Mouse (Mus musculus) midbrain, postnatal 0 days (tissue): Measurements from ENCODE around the gene Hjurp. TPM values are rescaled to one million over a fixed set of nuclear protein-coding genes. Genes with fewer than 3 reads are reported as not detected.
"Not testable (repeated sequence)": the region's sequence is repeated elsewhere in the genome, so short reads cannot be mapped to it uniquely, and the experiment has no call there.

Source experiments
- ATAC-seq: fragments of 200-750 bp; cut with Nextera tagmentation; 2 replicates; pipeline ENCODE4 v1.8.0; 2017; ENCODE audit warnings: moderate number of reproducible peaks, mild to moderate bottlenecking, moderate TSS enrichment, moderate library complexity; ENCODE audit not compliant: low FRiP score
- DNase-seq: peaks from one replicate; pipeline ENCODE4 v3.0.0-alpha.2; 2015; ENCODE audit warnings: low spot score
- H3K27ac ChIP-seq: fragments of 300-500 bp; sonication (generic); 2 replicates; pipeline ENCODE4 v1.5.1; 2014; ENCODE audit warnings: low read depth, mild to moderate bottlenecking, low read length, mixed read lengths
- H3K27me3 ChIP-seq: fragments of 300-500 bp; sonication (generic); 2 replicates; pipeline ENCODE4 v1.6.1; 2014; ENCODE audit warnings: low read length, control low read depth, mixed read lengths; ENCODE audit not compliant: insufficient read depth
- H3K36me3 ChIP-seq: fragments of 300-500 bp; sonication (generic); 2 replicates; pipeline ENCODE4 v1.6.1; 2014; ENCODE audit warnings: low read length, control low read depth, mixed read lengths; ENCODE audit not compliant: insufficient read depth
- H3K4me1 ChIP-seq: fragments of 300-500 bp; sonication (generic); 2 replicates; pipeline ENCODE4 v1.6.1; 2014; ENCODE audit warnings: mild to moderate bottlenecking, control low read depth, antibody characterized with exemption, low read length, mixed read lengths; ENCODE audit not compliant: insufficient read depth
- H3K4me2 ChIP-seq: fragments of 300-500 bp; sonication (generic); 2 replicates; pipeline ENCODE4 v1.6.1; 2014; ENCODE audit warnings: low read depth, mild to moderate bottlenecking, low read length, mixed read lengths; ENCODE audit not compliant: poor library complexity, severe bottlenecking
- H3K4me3 ChIP-seq: fragments of 300-500 bp; sonication (generic); 2 replicates; pipeline ENCODE4 v1.5.1; 2014; ENCODE audit warnings: low read depth, mild to moderate bottlenecking, low read length, moderate library complexity
- H3K9ac ChIP-seq: fragments of 300-500 bp; sonication (generic); replicated peaks from 2 replicates; pipeline ENCODE4 v1.6.1; 2014; ENCODE audit warnings: mild to moderate bottlenecking, low read length, moderate library complexity, mixed read lengths; ENCODE audit not compliant: poor library complexity, severe bottlenecking
- H3K9me3 ChIP-seq: fragments of 300-500 bp; sonication (generic); 2 replicates; pipeline ENCODE4 v1.6.1; 2016; ENCODE audit warnings: low read length, control low read depth
- CTCF ChIP-seq: IDR thresholded peaks from 2 replicates; pipeline ENCODE4 v1.5.1; 2016; ENCODE audit warnings: antibody characterized with exemption, mild to moderate bottlenecking
- WGBS: fragments of 180-500 bp; shearing (Covaris S2); extraction: QIAGEN DNeasy Blood & Tissue Kit; methylation state at CpG from one replicate; pipeline ENCODE4 v1.1.7; 2014; 5-methylcytosine and 5-hydroxymethylcytosine counted together
- polyA plus RNA-seq: library from polyadenylated mRNA; unstranded; fragments of >200 nt; fragmentation: Nextera tagmentation; extraction: Ambion mirVana; gene quantifications from 2 replicates; pipeline ENCODE4 v1.2.1, GENCODE M21; 2015
- total RNA-seq: library from RNA; depleted of rRNA; stranded (reverse); fragments of >200 nt; gene quantifications from 2 replicates; pipeline ENCODE4 v1.2.3, GENCODE M21; 2014

The Hjurp gene
- total and polyA plus RNA-seq, 2 experiments from 2014 or later = 45.9 to 88.0 TPM

GRCm38 (mm10) chr1:88229566-88229965, 47.9 kb downstream of the Hjurp start:
- no peak for TF ChIP-seq CTCF
- no peak overlapping the region for H3K9ac ChIP-seq

GRCm38 (mm10) chr1:88228121-88228520, 49.3 kb downstream of the Hjurp start:
- Histone ChIP-seq H3K9me3 (peaks cover 79% of the 10 kb centered on the region), H3K9ac (no peak overlapping the region), H3K4me1 (no peaks in the 10 kb centered on the region), H3K27ac (no peak overlapping the region), H3K27me3 (no peaks in the 10 kb centered on the region), H3K4me2 (no peak overlapping the region), H3K4me3 (no peak overlapping the region), H3K36me3 (no peaks in the 10 kb centered on the region)
- ATAC-seq = no peak
- DNase-seq = no peak
- TF ChIP-seq CTCF = no peak
- WGBS = 72% methylated on average over 7 of the region's 7 CpGs

More at GRCm38 (mm10) chr1:88229566-88229965, 47.9 kb downstream of the Hjurp start:
- no peaks in the 10 kb centered on the region for H3K27me3 ChIP-seq
- DNase-seq (no peak), ATAC-seq (no peak)
- 75% methylated on average over 3 of the region's 3 CpGs for whole genome bisulfite sequencing
- peaks cover 94% of the 10 kb centered on the region for H3K9me3 ChIP-seq
- H3K4me2 ChIP-seq = no peak overlapping the region
- H3K4me3 ChIP-seq = no peak overlapping the region
- H3K4me1 ChIP-seq = no peaks in the 10 kb centered on the region
- H3K27ac ChIP-seq = no peak overlapping the region
- no peaks in the 10 kb centered on the region for H3K36me3 ChIP-seq

GRCm38 (mm10) chr1:88227482-88227881, 50.0 kb downstream of the Hjurp start:
- Histone ChIP-seq H3K27ac (no peak overlapping the region), H3K4me2 (no peak overlapping the region), H3K9me3 (peaks cover 73% of the 10 kb centered on the region), H3K4me3 (no peak overlapping the region), H3K4me1 (no peaks in the 10 kb centered on the region), H3K36me3 (no peaks in the 10 kb centered on the region), H3K27me3 (no peaks in the 10 kb centered on the region), H3K9ac (no peak overlapping the region)
- DNase-seq (no peak), ATAC-seq (no peak)
- no peak for TF ChIP-seq CTCF
- WGBS = 60% methylated on average over 2 of the region's 2 CpGs

GRCm38 (mm10) chr1:88226670-88227379, 50.6 kb downstream of the Hjurp start, which contains the start of gene Mroh2a:
TSS of gene Mroh2a (plus strand) at chr1:88226986.
- Histone ChIP-seq H3K9me3 (peaks cover 70% of the 10 kb centered on the region), H3K27me3 (no peaks in the 10 kb centered on the region), H3K9ac (no peak within 1 kb of the TSS), H3K36me3 (no peaks in the 10 kb centered on the region), H3K4me1 (no peaks in the 10 kb centered on the region), H3K4me3 (no peak within 1 kb of the TSS), H3K4me2 (no peak within 1 kb of the TSS), H3K27ac (no peak within 1 kb of the TSS)
- TF ChIP-seq CTCF = no peak
- DNase-seq = no peak
- no peak for ATAC-seq
- WGBS = 56% methylated on average over 5 of the region's 5 CpGs

- no peak overlapping the region for H3K27ac ChIP-seq
- H3K9me3 ChIP-seq = peaks cover 59% of the 10 kb centered on the region
- DNase-seq = no peak
- H3K9ac ChIP-seq = no peak overlapping the region
- no peak overlapping the region for H3K4me2 ChIP-seq
- no peaks in the 10 kb centered on the region for H3K4me1 ChIP-seq
- no peak overlapping the region for H3K4me3 ChIP-seq
- no peak for TF ChIP-seq CTCF
- H3K27me3 ChIP-seq = no peaks in the 10 kb centered on the region
- no peaks in the 10 kb centered on the region for H3K36me3 ChIP-seq
- no peak for ATAC-seq
These were observed 51.7 kb downstream of the Hjurp start for GRCm38 (mm10) chr1:88225741-88226140.

GRCm38 (mm10) chr1:88225301-88225700, 52.1 kb downstream of the Hjurp start:
- H3K9me3 ChIP-seq = peaks cover 55% of the 10 kb centered on the region
- ATAC-seq, H3K4me1 ChIP-seq, H3K9ac ChIP-seq, H3K36me3 ChIP-seq, H3K27me3 ChIP-seq, H3K4me2 ChIP-seq, H3K27ac ChIP-seq, DNase-seq, H3K4me3 ChIP-seq: not testable (repeated sequence)
- 38% methylated on average over 2 of the region's 2 CpGs for WGBS
